Mouse (Mus musculus): Measurements from ENCODE around the gene Mybph.

- no peak for TF ChIP-seq CTCF (IDR thresholded peaks at IDR 0.05; ENCODE audit: insufficient read depth, low read length)
- TF ChIP-seq POLR2A (IDR thresholded peaks at IDR 0.05; ENCODE audit: borderline replicate concordance, extremely low read depth, low read depth, low read length): no peak
Measured at GRCm38 (mm10) chr1:134237438-134237837, 44.2 kb downstream of the Mybph start.
